Mouse (Mus musculus) naive thymus-derived CD4-positive, alpha-beta T cell, adult 5 months (primary cell): Measurements from ENCODE around the gene Miga2. TPM values are rescaled to one million over a fixed set of nuclear protein-coding genes. Genes with fewer than 3 reads are reported as not detected.

Experiments
- polyA plus RNA-seq: library from polyadenylated mRNA; unstranded; fragments of 100-300 nt; shearing (Covaris generic); gene quantifications from one replicate; pipeline ENCODE4 v1.2.1, GENCODE M21; 2017

The Miga2 gene
- polyA plus RNA-seq: 5.2 TPM

DNA sequence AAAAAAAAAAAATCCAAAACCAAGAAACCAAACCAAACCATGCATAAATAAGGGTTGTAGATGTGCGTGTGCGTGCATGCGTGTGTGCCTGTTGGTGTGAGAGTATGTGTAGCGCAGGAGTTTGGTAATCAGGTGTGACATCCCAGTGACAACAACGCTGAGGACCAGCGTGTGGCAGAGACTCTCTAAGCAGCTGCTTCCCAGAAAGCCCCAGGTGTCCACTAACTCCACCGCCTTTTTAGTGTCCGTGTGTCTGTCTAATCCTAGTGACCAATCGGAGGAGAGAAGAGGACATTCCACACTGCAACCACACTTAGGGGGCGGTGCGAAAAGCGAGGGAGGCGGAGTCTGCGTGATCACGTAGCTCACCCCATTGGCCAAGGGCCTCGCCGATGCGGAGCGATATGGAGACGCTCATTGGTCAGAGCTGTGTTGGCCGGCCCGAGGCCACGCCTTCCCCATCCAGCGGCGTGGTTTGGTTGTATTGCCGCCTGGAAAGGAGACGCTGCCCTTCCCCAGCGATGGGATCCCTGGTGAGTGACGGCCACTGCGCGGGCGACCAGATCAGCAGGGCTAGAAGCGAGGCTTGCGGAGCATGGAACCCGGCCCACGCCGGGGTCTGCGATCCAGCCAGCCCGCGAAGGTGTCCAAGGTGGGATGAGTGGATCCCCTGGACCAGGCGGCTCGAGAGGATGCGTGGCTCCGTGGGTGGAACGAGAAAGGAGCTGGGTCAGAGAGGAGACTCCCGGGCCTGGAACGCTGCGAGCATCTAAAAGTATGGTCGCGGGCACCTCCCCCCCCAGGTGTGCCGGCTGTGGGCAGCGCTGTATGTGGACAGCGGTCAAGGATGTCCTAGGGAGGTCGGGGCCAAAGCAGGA is at the start of gene Miga2:
TSS of gene Miga2 (plus strand) at position 461 of the 878 bp plus-strand sequence.

DNA sequence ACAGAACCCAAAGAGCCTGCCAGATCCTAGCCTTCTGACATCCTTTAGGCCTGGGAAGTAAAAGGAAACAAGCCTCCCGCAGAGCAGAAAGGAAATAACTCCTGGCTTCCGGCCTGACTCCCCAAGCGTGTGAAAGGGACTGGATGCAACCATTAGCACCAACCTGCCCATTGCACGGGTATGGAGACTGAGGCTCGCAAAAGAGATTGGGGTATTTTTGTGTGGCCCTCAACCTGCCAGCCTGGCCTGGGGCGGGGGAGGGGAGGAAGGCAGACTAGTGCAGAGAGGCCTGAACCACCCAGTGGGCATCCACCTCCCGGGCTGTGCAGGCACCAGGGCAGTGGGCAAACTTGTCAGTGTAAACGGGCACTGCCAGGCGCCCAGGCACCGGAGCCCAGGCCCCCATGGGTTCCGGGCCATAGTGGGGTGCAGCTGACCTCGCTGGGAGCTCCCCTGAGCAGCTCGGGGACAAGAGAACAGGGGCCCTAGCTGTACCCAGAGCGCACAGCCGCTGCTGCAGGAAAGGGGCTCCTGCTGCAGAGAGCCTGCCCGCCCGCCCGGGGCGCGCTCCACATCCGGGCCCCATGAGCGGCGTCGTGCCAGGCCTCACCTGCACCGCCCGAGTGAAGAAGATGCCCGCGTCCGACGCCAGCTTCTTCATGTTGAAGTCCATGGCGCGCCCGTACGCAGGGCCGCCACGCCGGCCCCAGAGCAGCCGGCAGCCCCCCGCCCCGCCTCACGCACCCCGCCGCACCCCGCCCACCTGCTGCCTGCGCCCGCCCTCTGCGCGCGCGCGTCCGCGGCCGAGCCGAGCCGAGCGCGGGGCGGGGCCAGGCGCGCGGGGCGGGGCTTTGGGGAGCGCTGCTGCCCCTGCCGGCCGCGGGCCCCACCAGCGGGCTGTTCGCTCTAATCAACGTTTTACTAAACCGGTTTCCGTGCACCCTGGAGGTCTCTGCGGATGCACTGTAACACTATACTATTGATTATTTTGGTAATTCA is 5.2 kb upstream of the Miga2 start, which contains the start of gene Sh3glb2:
TSS of gene Sh3glb2 (minus strand) at position 805 of the 999 bp plus-strand sequence.

DNA sequence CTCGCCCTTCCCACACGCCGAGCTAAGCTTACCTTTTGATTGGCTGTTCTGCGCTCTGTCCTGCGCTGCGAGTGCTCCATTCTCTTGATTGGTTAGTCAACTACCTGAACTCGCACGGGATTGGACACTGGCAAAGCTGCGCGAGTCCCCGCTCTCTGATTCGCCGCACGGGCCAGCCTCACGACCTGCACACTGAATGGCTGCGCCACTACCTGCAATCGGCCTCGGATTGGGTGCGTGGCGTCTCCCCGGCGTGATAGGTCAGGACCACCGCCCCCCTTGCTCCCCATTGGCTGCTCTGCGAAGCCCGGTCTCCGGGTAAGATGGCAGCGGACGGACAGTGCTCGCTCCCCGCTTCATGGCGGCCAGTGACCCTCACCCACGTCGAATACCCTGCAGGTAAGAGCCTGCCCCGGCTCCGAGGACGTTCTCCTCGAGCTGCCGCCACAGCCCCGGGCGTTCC is 28.1 kb downstream of the Miga2 start, which contains the start of gene Dolpp1:
TSS of gene Dolpp1 (plus strand) at position 141 of the 463 bp plus-strand sequence.

DNA sequence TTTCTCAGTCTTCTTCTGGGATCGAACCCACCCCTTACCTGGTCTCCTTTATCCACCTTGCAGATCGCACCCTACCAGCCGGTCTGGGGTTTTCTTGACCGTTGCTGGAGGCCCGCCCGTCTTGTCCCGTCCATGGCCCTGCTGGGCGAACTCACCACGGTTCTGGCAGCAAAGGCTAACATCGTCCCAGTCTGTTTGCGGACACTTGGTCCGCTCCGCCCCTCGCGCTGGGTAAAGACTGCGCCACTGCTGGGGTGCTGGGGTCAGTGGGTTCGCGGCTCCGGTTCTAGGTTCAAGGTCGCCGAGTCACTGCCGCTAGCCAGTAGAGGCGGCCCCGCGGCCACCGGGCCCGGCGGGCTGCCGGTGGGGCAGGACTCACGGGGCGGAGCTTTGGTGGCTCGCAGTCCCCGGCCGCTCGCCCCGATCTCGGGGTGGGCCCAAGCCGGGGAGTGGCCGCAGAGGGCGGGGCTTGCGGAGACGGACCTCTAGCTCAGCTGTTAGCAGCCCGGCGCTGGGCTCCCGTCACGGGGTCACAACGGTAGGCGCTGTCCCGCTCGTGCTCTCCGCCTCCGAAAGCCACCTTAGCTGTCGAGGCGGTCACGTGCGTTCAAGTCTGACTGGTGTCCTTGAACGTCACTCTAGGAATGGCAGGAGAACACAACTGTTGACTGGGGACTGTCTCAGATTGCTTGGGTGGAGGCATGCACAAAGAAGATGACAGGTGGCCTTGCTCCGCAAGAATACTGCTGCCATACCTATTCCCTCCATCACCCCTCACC is 51.3 kb downstream of the Miga2 start, which contains the start of gene Crat:
TSS of gene Crat (minus strand) at position 657 of the 779 bp plus-strand sequence.

DNA sequence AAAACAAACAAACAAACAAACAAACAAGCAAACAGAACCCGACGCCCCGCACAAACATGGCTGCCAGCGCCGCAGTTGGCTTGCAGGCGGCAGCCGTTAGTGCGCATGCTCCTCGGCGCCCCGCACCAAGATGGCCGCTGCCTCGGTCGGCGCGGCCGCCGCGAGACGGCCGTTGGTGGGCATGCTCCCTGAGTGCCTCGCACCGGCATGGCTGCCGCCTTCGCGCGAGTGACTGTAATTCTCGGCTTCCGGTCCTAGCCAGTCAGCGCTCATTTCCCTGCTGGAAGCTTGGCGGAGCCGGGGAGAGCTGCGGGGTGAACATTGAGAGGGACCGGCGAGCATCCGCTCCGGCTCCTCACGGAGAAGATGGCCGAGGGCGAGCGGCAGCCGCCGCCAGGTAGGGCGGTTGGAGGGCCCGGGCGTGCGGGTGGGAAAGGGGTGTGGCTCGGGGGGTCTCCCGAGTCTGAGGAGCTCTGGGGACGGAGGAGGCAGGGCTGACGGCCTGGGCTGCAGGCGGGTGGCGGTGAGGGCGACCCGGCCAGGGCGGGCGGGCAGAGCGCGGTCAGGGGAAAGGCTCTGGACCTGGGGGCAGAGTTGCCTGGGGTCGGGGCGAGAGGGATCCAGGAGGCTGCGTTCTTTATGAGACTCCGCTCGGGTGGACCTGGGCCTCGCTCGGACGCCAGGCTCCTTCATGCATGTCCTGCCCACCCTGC is 52.1 kb downstream of the Miga2 start, which contains the start of gene Ptpa:
TSS of gene Ptpa (plus strand) at position 104 of the 713 bp plus-strand sequence.

Other genes starting within 250 kb of the Miga2 start
- 53.2 TPM for gene Zer1, start 239.6 kb upstream of the Miga2 start, polyA plus RNA-seq
- gene Tbc1d13, start 230.5 kb upstream of the Miga2 start, polyA plus RNA-seq: 4.4 TPM
- gene Endog, start 192.7 kb upstream of the Miga2 start, polyA plus RNA-seq: 24.0 TPM
- gene Spout1, start 185.8 kb upstream of the Miga2 start, polyA plus RNA-seq: 30.0 TPM
- 8.2 TPM for gene Kyat1, start 158.4 kb upstream of the Miga2 start, polyA plus RNA-seq
- gene Lrrc8a, start 126.5 kb upstream of the Miga2 start, polyA plus RNA-seq: 8.6 TPM
- gene Gm28035, start 123.7 kb upstream of the Miga2 start, polyA plus RNA-seq: 5.4 TPM
- 5.3 TPM for gene Phyhd1, start 98.0 kb upstream of the Miga2 start, polyA plus RNA-seq
- 2.9 TPM for gene Gm28038, start 83.2 kb upstream of the Miga2 start, polyA plus RNA-seq
- gene Dolk, start 77.9 kb upstream of the Miga2 start, polyA plus RNA-seq: 14.8 TPM
- 21.5 TPM for gene Nup188, start 77.8 kb upstream of the Miga2 start, polyA plus RNA-seq
- gene Sh3glb2, start 4.9 kb upstream of the Miga2 start, polyA plus RNA-seq: 99.2 TPM
- 24.6 TPM for gene Dolpp1, start 28.0 kb downstream of the Miga2 start, polyA plus RNA-seq
- 8.2 TPM for gene Crat, start 51.6 kb downstream of the Miga2 start, polyA plus RNA-seq
- gene Ptpa, start 51.8 kb downstream of the Miga2 start, polyA plus RNA-seq: 78.0 TPM
- 2.5 TPM for gene Ier5l, start 110.0 kb downstream of the Miga2 start, polyA plus RNA-seq
- not detected for gene Cstad, start 230.8 kb downstream of the Miga2 start, polyA plus RNA-seq